Mouse (Mus musculus) hindbrain, embryonic 16.5 days (tissue): ENCODE data around the gene Syt16. TPM values are rescaled to one million over a fixed set of nuclear protein-coding genes. Genes with fewer than 3 reads are reported as not detected.

Experiments
- ATAC-seq: fragments of 200-750 bp; cut with Nextera tagmentation; 2 replicates; pipeline ENCODE4 v1.8.0; 2017; ENCODE audit warnings: moderate TSS enrichment, moderate library complexity
- H3K27ac ChIP-seq: fragments of 300-500 bp; sonication (generic); 2 replicates; pipeline ENCODE4 v1.5.1; 2014; ENCODE audit warnings: low read depth, mild to moderate bottlenecking, control low read depth, low read length, moderate library complexity
- H3K27me3 ChIP-seq: fragments of 300-500 bp; sonication (generic); replicated peaks from 2 replicates; pipeline ENCODE4 v1.6.1; 2014; ENCODE audit warnings: low read length; ENCODE audit not compliant: control insufficient read depth, insufficient read depth
- H3K36me3 ChIP-seq: fragments of 300-500 bp; sonication (generic); 2 replicates; pipeline ENCODE4 v1.6.1; 2014; ENCODE audit warnings: mild to moderate bottlenecking, low read length, moderate library complexity, mixed read lengths; ENCODE audit not compliant: control insufficient read depth, insufficient read depth
- H3K4me1 ChIP-seq: fragments of 300-500 bp; sonication (generic); 2 replicates; pipeline ENCODE4 v1.6.1; 2014; ENCODE audit warnings: low read depth, low read length; ENCODE audit not compliant: control insufficient read depth, insufficient read depth
- H3K4me2 ChIP-seq: fragments of 300-500 bp; sonication (generic); 2 replicates; pipeline ENCODE4 v1.6.1; 2014; ENCODE audit warnings: mild to moderate bottlenecking, low read length, control low read depth, moderate library complexity
- H3K4me3 ChIP-seq: fragments of 300-500 bp; sonication (generic); 2 replicates; pipeline ENCODE4 v1.5.1; 2014; ENCODE audit warnings: mild to moderate bottlenecking, low read length, control low read depth, moderate library complexity
- H3K9ac ChIP-seq: fragments of 300-500 bp; sonication (generic); 2 replicates; pipeline ENCODE4 v1.6.1; 2014; ENCODE audit warnings: low read depth, mild to moderate bottlenecking, control low read depth, low read length, moderate library complexity
- H3K9me3 ChIP-seq: fragments of 300-500 bp; sonication (generic); 2 replicates; pipeline ENCODE4 v1.6.1; 2014; ENCODE audit warnings: mild to moderate bottlenecking, low read length, moderate library complexity; ENCODE audit not compliant: control insufficient read depth
- WGBS: fragments of 180-500 bp; shearing (Covaris S2); extraction: QIAGEN DNeasy Blood & Tissue Kit; methylation state at CpG from one replicate; pipeline ENCODE4 v1.1.7; 2014; 5-methylcytosine and 5-hydroxymethylcytosine counted together
- polyA plus RNA-seq: library from polyadenylated mRNA; unstranded; fragments of >200 nt; fragmentation: Nextera tagmentation; extraction: Ambion mirVana; gene quantifications from 2 replicates; pipeline ENCODE4 v1.2.1, GENCODE M21; 2015

Syt16 gene
- polyA plus RNA-seq, 1 experiment from 2014 or later, result 76.1 TPM

GRCm38 (mm10) chr12:74081122-74081521, 83.7 kb downstream of the Syt16 start:
- no peak for ATAC-seq
- no peak overlapping the region for H3K27ac ChIP-seq
- H3K4me3 ChIP-seq, result no peak overlapping the region
- no peaks in the 10 kb centered on the region for H3K9me3 ChIP-seq
- 87% methylated on average over 3 of the region's 3 CpGs for WGBS
- H3K36me3 ChIP-seq, result no peaks in the 10 kb centered on the region
- no peaks in the 10 kb centered on the region for H3K27me3 ChIP-seq
- no peak overlapping the region for H3K4me2 ChIP-seq
- H3K4me1 ChIP-seq, result no peaks in the 10 kb centered on the region
- no peak overlapping the region for H3K9ac ChIP-seq

- Histone ChIP-seq H3K4me1 (no peaks in the 10 kb centered on the region), H3K9ac (no peak overlapping the region), H3K27me3 (no peaks in the 10 kb centered on the region), H3K4me2 (no peak overlapping the region), H3K36me3 (no peaks in the 10 kb centered on the region), H3K4me3 (no peak overlapping the region), H3K9me3 (no peaks in the 10 kb centered on the region), H3K27ac (no peak overlapping the region)
- no peak for ATAC-seq
- WGBS, result 97% methylated on average over 5 of the region's 5 CpGs
Measured at GRCm38 (mm10) chr12:74084389-74084788, 86.9 kb downstream of the Syt16 start.

GRCm38 (mm10) chr12:74087086-74087485, 89.6 kb downstream of the Syt16 start:
- WGBS, result 37% methylated on average over 8 of the region's 8 CpGs
- Histone ChIP-seq H3K27ac (no peak overlapping the region), H3K36me3 (no peaks in the 10 kb centered on the region), H3K9me3 (no peaks in the 10 kb centered on the region), H3K4me1 (no peaks in the 10 kb centered on the region; the same call in 1 of the 2 replicates), H3K4me2 (no peak overlapping the region), H3K4me3 (no peak overlapping the region), H3K9ac (no peak overlapping the region), H3K27me3 (no peaks in the 10 kb centered on the region)
- no peak for ATAC-seq

- Histone ChIP-seq H3K36me3 (no peaks in the 10 kb centered on the region), H3K27me3 (no peaks in the 10 kb centered on the region), H3K4me2 (no peak overlapping the region), H3K9ac (no peak overlapping the region), H3K9me3 (no peaks in the 10 kb centered on the region), H3K4me3 (no peak overlapping the region), H3K27ac (no peak overlapping the region), H3K4me1 (no peaks in the 10 kb centered on the region; the same call in none of the 2 replicates)
- WGBS, result 93% methylated on average over 1 of the region's 1 CpGs
- ATAC-seq, result no peak
Measured at GRCm38 (mm10) chr12:74089342-74090131, 92.1 kb downstream of the Syt16 start.

- H3K9me3 ChIP-seq, result no peaks in the 10 kb centered on the region
- 39% methylated on average over 5 of the region's 5 CpGs for WGBS
- no peaks in the 10 kb centered on the region for H3K36me3 ChIP-seq
- H3K4me2 ChIP-seq, result no peak overlapping the region
- H3K27me3 ChIP-seq, result no peaks in the 10 kb centered on the region
- no peak overlapping the region for H3K9ac ChIP-seq
- no peak overlapping the region for H3K27ac ChIP-seq
- H3K4me3 ChIP-seq, result no peak overlapping the region
- H3K4me1 ChIP-seq, result no peaks in the 10 kb centered on the region; the same call in none of the 2 replicates
- no peak for ATAC-seq
Measured at GRCm38 (mm10) chr12:74092546-74092945, 95.1 kb downstream of the Syt16 start.

- no peak overlapping the region for H3K4me3 ChIP-seq
- H3K36me3 ChIP-seq, result no peaks in the 10 kb centered on the region
- WGBS, result 83% methylated on average over 8 of the region's 8 CpGs
- no peaks in the 10 kb centered on the region for H3K9me3 ChIP-seq
- H3K27me3 ChIP-seq, result no peaks in the 10 kb centered on the region
- no peak for ATAC-seq
- H3K4me2 ChIP-seq, result no peak overlapping the region
- H3K4me1 ChIP-seq, result no peaks in the 10 kb centered on the region; the same call in none of the 2 replicates
- no peak overlapping the region for H3K9ac ChIP-seq
- no peak overlapping the region for H3K27ac ChIP-seq
Measured at GRCm38 (mm10) chr12:74093110-74093509, 95.6 kb downstream of the Syt16 start.

- no peak for ATAC-seq
- Histone ChIP-seq H3K36me3 (no peaks in the 10 kb centered on the region), H3K4me1 (peaks cover 6% of the 10 kb centered on the region), H3K9me3 (no peaks in the 10 kb centered on the region), H3K27ac (no peak overlapping the region), H3K9ac (no peak overlapping the region), H3K4me3 (no peak overlapping the region), H3K4me2 (no peak overlapping the region), H3K27me3 (no peaks in the 10 kb centered on the region)
- 89% methylated on average over 5 of the region's 5 CpGs for WGBS
Measured at GRCm38 (mm10) chr12:74094701-74095100, 97.2 kb downstream of the Syt16 start.

- H3K9ac ChIP-seq, result no peak overlapping the region
- WGBS, result 26% methylated on average over 8 of the region's 8 CpGs
Measured at GRCm38 (mm10) chr12:74098572-74099290, 101.3 kb downstream of the Syt16 start.

GRCm38 (mm10) chr12:74105811-74106513, 108.5 kb downstream of the Syt16 start:
- Histone ChIP-seq H3K9me3 (no peaks in the 10 kb centered on the region), H3K4me1 (peaks cover 5% of the 10 kb centered on the region; the same call in 1 of the 2 replicates), H3K4me3 (no peak overlapping the region), H3K27me3 (no peaks in the 10 kb centered on the region), H3K27ac (peak overlapping the region; percentile 56), H3K36me3 (no peaks in the 10 kb centered on the region), H3K9ac (no peak overlapping the region), H3K4me2 (no peak overlapping the region)
- 64% methylated on average over 6 of the region's 6 CpGs for WGBS
- ATAC-seq, result peak; percentile 48

More at GRCm38 (mm10) chr12:74098572-74099290, 101.3 kb downstream of the Syt16 start:
- Histone ChIP-seq H3K27me3 (no peaks in the 10 kb centered on the region), H3K9me3 (no peaks in the 10 kb centered on the region), H3K4me2 (no peak overlapping the region), H3K4me1 (peaks cover 6% of the 10 kb centered on the region), H3K36me3 (no peaks in the 10 kb centered on the region), H3K4me3 (no peak overlapping the region), H3K27ac (peak overlapping the region; percentile 36)
- ATAC-seq, result peak; percentile 29; the same call in 1 of the 2 replicates
